Mouse (Mus musculus) layer of hippocampus, postnatal 10 days (tissue): Measurements from ENCODE around the gene Prr15l. TPM values are rescaled to one million over a fixed set of nuclear protein-coding genes. Genes with fewer than 3 reads are reported as not detected.

Experiments used
- DNase-seq, 2 experiments: peaks; one replicate each; pipeline ENCODE4 v3.0.0; 2021; ENCODE audit warnings: low spot score in 2 of 2
- total RNA-seq, 2 experiments: library from RNA; stranded (reverse); gene quantifications; 2 replicates each; pipeline ENCODE4 v1.2.3; 2021

Gene Prr15l
- total RNA-seq, 2 experiments from 2014 or later = not detected

DNA sequence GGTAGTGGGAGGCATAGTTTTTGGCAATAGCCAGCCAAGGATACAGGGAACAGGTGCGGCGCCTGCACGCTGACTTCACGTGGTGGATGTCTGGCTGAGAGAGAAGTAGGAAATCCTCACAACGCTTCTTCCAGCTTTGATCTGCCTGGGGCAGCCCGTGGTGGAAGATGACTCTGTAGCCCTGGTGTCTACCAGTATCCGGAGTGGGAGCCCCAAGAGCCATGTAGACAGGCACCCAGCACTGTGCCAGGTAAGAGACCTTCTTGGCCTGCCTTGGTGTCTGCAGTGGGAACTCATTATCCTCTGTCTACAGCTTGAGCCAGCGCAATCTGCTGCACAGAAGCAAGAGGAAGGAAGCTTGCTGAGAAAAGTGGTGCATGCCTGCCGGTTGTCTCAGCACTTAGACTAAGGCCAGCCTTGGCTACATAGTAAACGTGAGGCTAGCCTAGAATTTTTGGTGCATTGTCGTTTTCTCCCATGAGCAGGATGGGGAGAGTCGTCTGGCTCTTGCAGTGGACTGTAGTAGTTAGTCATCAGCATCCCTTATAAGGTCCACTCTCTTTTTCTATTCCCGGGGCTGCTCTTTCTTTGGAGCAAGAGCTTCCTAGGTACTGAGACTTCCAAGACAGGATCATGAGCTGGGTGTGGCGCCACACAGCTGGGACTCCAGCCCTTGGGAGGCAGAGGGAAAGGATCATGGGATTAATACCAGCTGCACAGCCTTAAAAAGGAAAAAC lies 17.1 kb downstream of the Prr15l start:
- DNase-seq = no peak

DNA sequence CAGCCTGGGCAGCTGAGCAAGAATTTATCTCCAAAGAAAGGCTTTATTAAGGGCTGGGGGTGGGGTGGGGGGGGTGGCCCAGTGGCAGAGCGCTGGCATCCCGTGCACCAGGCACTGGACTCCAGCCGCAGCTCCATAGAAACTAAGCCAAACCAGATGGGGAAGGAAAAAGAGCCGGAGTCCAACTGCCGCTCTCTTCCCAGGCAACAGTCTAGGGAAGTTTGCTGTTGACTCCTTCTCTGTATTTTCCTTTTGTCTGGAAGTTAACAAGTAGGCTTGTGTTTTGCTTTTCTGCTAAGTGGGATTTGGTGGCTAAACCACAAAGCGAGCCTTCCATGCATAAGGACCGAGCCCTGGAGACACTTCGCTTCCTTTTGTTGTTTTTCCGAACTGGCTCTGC lies 18.6 kb downstream of the Prr15l start:
- DNase-seq = no peak

DNA sequence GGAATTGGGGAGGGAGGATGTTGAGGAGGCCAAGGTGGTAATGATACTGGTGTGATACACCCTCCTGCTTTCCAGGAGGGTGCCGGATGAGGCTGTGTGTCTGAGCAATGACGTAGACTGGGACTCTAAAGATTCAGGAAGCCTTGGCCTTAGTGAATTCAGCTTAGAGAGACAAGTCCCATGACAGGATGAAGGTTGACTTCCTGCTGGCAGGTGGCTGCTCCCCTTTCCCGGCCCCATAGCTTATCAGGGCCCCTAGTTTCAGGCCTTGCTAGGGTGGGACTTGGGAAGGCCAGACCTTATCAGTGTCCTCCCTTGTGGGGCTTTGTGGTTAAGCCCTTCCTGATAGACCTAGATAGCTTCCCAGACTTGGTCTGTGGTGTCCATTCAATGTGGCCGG lies 19.9 kb downstream of the Prr15l start:
- DNase-seq = no peak

DNA sequence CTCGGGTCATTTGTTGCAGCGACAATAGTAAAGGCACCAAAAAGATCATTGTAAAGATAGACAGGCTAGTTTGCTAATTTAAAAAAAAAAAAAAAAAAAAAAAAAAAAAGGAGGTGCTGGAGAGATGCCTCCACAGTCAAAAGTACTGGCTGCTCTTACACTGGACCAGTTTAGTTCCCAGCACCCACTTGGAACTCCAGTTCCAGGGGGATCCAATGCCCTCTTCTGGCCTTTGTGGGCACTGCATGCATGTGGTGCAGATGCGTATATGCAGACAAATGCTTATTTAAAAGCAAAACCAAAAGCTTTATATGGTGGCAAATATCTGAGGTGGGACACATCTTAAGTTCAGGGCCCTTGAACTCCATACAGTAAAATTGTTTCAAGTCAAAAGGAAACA lies 22.9 kb downstream of the Prr15l start:
- DNase-seq = no peak

DNA sequence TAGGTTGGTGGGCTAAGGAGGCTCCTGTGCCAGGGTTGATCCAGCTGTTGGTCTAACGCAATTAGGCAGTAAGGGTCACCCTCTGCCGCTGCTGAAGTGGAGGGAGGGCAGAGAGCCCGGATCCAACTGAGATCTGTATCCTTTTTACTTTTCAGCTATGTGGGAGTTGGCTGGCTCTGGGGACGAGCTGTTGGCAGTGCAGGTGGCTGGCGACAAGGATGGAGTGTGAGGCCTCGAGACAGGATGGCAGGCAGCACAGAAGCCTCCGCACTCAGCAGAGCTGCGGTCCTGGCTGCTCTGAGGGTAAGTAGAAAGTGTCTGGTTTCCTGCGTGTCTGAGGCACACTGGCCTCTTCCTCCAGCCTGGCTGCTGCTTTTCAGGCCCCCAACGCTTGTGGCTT lies 24.5 kb downstream of the Prr15l start:
- DNase-seq = no peak

DNA sequence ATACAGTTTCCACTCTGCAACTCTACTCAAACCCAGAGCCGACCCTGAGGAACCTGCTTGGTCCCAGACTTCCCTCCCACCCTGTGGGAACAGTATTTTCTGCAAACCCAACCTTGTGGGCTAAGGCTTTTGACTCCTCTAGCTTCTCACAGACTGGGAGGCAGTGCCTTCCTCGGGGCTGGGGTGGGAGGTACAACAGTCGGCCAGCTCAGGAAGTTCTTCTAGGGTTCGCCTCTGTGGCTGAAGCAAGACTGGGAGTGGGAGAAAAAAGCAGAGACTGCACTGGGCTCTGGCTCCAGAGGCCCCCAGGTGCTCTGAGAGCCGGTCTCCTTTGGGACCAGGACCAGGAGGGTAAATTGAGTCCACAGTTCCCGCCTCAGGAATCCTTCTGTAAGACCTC lies 25.0 kb downstream of the Prr15l start:
- no peak for DNase-seq

DNA sequence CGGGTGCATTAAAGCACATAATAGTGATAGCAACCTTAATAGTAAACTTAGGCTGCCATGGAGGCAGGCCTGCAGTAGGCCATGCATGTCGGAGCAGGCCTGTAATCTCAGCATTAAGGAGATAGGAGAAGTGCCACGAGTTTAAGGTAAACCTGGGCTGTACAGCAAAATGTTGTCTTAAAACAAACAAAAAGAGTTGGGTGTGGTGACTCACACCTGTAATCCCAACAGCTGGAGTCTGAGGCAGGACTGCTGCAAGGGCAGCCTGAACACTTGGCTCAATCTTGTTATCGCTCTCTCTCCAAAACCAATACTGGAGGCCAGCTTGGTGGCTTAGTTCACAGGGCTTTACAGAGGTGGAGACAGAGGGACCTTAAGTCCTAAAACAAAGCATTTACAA lies 27.2 kb downstream of the Prr15l start:
- no peak for DNase-seq

DNA sequence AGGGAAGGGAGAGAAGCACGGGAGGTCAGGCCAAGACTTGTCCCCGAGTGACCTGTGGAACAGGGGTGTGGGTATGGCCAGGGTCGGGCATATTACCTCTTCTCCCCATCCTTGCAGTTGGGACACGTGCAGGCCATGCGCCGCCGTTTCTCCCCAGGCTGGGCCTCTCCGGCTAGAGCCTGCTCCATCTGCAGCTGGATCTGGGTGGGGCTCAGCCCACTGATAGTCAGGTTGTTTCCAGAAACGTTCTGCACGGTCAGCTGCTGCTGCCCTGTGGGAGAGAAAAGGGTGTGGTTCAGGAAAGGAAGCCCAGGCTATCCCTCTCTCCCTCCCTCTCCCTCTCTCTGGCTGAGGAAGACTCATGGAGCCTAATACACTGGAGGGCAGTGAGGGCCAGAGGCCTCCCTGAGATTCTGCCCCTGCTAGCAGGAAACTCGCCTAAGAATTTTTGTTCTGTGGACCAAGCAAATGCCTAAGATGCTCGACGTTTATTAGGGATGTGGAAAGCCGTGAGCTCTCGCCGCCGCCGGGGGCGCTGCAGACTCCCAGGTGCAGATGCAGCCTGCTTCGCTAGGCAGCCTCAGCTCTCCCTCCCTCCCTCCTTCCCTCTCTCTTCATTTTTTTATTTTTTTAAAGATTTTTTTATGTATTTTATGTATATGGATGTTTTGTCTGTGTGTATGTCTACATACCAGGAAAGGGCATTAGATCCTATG lies 28.3 kb downstream of the Prr15l start:
- peak in 1 of 2 experiments; percentile 49 for DNase-seq

DNA sequence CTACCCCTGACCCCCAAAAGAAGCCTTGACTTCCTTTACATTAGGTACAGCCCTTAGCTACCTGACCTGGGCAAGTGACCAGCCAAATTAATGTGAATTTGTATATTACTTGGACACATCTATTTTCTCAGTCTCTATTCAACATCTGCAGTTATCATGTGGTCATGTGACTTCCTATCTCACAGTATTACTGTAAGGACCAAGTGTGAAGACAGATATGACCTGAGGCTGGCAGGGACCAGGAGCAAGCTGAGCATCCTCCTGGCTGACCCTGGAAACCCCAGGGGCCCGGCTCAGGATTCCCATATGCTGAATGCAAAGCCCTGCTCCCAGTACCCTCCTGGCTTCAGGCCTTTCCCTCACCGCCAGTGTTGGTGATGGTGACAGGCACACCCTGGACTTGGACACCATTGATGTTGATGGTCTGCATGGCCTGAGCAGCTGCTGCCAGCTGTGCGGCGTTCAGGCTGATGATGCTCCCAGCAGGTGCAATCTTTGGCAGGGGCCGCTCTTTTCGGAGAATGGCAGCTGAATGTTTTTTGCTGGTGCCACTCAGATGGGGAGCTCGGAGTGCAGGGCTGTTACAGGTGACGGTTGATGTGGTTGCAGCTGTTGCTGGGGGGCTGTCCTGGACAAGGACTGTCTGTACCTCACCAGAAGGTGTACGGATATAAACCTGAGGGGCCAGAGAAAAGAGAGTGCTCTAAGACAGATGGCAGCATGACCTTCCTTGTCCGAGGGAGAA lies 29.3 kb downstream of the Prr15l start:
- DNase-seq = no peak

DNA sequence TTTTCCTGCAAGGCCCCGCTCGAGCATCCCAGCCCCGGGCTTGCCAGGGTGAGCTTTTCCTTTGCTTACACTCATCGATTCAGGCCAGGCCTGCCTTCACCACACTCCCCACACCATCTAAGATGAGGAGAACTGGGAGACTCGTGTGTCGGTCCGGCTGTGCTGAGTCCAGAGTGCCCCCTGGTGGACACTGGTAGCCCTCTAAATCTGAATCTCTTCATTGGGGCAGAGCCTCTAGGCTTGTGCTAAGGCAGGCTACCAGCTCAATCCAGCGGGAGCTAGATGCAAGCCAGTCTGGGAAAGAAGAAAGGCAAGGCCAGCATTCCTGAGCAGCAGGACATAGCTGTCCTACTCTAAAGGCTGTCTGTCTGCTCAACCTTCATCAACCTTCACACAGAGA lies 35.7 kb downstream of the Prr15l start:
- peak; percentile 92 to 93 for DNase-seq

DNA sequence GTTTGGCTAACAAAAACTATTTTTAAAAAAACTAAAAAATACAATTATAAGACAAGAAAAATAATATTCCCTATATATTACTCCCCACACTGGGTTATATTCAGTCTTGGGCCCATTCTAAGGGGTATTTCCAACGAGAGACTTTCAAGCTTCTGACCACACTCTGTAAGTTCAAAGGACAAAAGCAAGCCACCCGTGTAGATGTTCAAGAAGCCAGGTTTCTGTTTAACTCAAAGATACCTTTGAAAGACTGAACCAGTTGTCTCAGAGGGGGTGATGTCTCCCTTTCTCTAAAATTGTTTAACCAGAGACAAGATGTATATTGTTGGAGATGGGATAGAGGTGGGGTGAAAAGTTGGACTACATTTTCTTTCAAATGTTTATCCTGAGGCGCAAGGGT lies 38.3 kb downstream of the Prr15l start:
- DNase-seq = no peak

DNA sequence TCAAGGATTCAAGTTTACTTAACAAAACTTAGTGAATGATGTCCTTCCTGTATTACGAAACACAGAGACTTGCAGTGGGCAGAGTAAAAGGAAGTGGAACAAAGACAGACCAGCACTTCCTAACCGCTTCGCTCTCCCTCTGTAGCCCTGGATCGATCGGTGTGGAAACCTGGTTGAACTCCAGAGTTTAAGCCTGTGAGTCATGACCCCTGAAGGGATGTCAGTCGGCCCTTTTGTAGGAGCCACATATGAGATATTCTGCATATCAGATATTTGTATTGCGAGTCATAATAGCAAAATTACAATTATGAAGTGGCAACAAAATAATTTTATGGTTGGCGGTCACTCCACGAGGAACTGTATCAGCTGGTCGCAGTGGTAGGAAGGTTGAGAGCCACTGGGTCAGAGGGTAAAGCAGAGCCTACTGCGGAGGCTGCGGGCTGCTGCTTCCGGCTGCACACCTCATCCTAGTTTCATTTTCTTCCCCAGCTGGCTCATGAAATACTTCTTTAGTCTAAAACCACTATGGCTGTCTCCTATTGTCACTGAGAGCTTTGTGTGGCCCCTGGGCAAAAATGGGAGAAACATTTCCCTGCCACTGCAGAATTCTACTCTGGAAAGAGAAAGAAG lies 39.1 kb downstream of the Prr15l start:
- DNase-seq = no peak

DNA sequence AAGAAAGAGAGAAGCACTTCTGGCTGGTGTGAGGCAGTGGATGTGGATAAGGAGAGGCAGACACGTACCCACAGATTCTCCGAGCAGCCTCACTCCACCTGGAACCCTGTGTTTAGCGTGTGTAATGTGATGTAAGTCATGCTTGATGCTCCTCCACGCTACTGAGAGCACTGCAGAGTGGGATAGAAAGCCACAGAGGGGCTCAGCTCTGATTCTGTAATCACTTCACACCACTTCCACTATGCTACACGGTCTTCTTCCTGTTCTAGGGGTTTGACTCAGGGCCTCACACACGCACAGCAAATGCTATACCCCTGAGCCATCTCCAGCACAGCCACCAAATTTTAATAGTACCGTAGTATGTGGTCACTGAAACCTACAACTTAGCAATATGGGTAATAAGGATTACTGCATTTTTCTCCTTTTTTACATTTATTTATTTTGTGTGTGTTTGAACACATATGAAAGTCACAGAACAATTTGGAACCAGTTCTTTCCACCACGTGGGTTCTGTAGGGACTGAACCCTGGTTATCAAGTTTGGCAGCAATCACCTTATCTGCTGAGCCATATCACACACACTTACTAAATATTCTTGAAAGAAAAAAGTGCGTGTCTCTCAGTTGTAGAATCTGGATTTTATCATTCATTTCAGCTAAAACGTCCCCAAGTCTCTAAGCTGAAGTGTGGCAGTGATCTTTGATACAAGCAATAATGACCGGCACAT lies 39.8 kb downstream of the Prr15l start:
- DNase-seq = no peak

DNA sequence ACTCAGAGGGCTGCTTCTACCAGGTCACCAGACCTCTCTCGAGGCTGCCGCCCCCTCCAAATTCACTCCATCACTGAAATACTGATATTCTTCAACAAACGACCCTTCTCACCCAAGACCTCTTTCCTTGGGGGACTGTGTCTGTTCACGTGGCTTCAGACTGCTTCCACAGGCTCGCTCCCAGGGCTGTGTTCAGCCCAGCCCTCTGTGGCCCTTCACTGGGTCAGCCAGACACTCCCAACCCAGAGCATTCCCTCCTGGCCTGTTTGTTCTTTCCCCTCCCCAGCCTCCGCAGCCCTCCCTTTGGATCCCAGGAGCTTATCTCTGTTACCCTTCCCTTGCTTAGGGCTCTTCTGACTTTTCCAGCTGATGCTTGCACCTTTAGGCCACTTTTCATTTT lies 40.6 kb downstream of the Prr15l start:
- DNase-seq = no peak

DNA sequence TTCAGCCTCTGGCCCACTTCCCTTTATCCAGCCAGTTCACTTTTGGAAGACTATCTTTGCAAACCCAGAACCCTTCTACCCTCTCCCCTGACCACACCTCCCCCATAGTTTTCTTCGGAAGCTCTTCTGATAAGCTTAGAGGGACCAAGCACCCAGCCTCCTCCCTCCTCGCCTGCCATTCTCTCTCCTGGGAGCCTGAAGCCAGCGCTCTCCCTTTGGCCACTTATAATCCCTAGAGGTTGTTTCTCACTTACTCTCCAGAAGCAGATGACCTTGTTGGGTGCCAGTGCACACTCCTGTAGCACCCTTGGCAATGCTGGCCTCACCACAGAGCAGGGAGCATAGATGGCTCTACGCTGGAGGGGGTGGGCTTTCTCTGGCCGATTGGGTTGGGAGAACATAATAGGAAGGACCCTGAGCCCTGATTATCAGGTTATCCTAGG lies 41.4 kb downstream of the Prr15l start:
- no peak for DNase-seq

DNA sequence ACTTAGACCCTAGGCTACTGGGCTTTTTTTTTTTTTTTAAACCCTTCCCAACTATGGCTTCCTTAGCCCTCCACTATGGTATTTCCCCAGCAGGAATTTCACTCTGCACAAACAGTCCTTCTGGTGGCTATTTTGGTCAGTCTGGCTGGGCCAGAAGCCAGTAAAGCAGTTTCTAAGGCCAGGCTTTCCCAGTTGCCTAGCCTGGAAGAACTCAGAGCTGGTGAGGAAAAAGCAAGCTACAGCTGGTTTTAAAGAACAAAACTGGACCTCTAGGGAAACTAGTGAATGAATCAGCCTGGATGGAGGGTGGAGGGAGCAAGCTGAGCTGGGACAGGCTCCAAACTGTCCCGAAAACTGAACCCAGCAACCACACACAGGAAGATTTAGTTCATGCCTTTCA lies 41.8 kb downstream of the Prr15l start:
- DNase-seq = no peak

DNA sequence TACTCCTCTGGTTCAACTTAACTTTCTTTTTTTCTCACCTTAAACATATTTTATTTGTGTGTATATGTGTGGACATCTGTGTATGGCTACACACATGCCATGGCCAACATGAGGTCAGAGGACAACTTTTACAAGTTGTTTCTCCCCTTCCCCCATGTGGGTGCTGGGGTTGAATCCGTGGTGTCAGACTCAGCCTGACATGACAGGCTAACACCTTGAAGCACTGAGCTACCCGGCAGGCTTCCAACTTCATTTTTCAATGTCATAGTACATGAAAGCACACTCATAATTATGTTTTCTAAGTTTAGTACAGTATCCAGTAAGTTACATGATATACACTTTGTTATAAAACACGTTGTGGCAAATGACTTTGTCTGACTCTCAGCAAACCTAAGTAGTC lies 42.4 kb downstream of the Prr15l start:
- DNase-seq = no peak

DNA sequence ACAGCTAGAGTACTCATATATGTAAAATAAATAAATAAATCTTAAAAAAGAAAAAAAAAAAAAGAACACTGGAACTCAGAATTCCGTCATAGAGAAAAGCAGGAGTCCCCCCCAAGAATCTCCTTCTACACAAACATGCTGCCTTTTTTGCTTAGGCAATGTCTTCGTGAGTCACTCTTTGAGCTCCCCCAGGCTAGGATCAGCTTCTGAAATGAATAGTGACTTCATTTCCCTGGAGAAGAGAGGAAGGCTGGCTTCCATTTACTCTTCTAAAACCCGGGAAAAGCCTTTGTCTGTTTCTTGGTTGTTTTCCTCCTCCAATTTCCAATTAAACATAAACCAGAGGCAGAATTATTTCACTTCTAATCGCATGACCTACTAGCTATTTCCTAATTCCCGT lies 45.0 kb downstream of the Prr15l start:
- no peak for DNase-seq

DNA sequence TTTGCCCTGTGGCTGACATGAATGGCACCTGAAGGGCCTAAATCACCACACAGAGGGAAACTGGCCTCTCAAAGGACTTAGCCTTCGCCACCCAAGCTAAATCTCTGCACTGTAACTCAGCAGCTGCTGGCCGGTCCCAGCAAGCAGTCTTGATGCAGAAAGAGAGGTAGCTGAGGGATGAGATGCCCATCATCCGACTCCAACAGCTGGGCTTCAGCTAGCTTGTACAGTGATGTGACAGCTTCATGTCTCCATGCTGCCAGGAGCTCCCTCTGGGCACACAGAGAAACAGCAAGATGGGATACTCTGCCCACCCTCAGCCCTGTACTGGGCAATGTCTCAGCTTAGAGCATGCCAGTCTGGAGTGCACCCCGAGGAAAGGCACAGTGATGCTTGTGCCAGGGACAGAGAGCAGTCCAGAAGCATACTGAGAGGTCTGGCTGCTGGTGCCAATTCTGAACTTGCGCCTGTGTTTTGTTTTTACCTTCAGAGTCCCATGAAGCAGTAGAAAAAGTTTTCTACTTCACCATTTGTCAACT lies 45.6 kb downstream of the Prr15l start:
- peak; percentile 40 to 42 for DNase-seq

DNA sequence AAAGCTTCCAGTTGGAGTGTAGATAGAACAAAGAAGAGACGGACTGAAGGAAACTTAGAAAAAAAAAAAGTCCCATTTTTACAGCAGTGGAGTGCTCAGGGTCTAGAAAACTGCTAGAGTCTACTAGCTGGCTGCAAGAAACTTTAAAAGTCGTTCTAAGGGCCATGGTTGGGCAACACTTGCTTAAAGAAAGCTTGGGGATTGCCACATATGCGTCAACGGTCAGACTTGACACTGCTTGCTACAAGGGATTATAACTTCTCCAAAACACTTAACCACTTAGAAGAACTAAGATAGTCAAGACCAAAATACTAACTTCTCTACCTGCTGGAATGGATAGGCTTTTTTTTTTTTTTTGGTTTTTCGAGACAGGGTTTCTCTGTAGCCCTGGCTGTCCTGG lies 46.9 kb downstream of the Prr15l start:
- DNase-seq = no peak
